Mouse (Mus musculus) CH12.LX (cell line): ENCODE results near the gene Slc5a10. TPM values are rescaled to one million over a fixed set of nuclear protein-coding genes. Genes with fewer than 3 reads are reported as not detected.
A peak's percentile ranks its signal among the peaks of the same experiment; 100 is the strongest.

ENCODE experiments used
- DNase-seq: peaks from one replicate; pipeline ENCODE4 v3.0.0-alpha.2; 2013; ENCODE audit errors: extremely low read depth
- H3K27ac ChIP-seq: 2 replicates; pipeline ENCODE4 v1.5.1; 2012; ENCODE audit warnings: low read depth, mild to moderate bottlenecking, control low read depth, moderate library complexity; ENCODE audit not compliant: insufficient read depth
- H3K27me3 ChIP-seq: replicated peaks from 2 replicates; pipeline ENCODE3; 2012; ENCODE audit warnings: inconsistent platforms
- H3K36me3 ChIP-seq, 2 experiments: replicated peaks in 1 of 2; 2 replicates each; pipeline versions ENCODE3 to v1.6.1; 2012; ENCODE audit warnings: inconsistent platforms in 1 of 2, low read length in 1 of 2, mild to moderate bottlenecking in 1 of 2, mixed read lengths in 1 of 2, moderate library complexity in 1 of 2; ENCODE audit not compliant: control insufficient read depth in 1 of 2, insufficient read depth in 1 of 2
- H3K4me1 ChIP-seq, 2 experiments: 2 replicates each; pipeline ENCODE4 v1.6.1; 2012; ENCODE audit warnings: inconsistent platforms in 1 of 2, moderate library complexity in 1 of 2; ENCODE audit not compliant: insufficient read depth in 2 of 2, control insufficient read depth in 1 of 2
- H3K4me2 ChIP-seq: 2 replicates; pipeline ENCODE4 v1.6.1; 2012; ENCODE audit warnings: low read depth, mild to moderate bottlenecking, control low read depth; ENCODE audit not compliant: poor library complexity, insufficient read depth, severe bottlenecking
- H3K4me3 ChIP-seq, 3 experiments: fragments of 150-350 bp in 1 of 3; sonication (generic) in 1 of 3; replicated peaks in 1 of 3; 2 replicates each; pipeline versions ENCODE3 to v1.5.1; 2011 to 2012; ENCODE audit warnings: low read depth in 2 of 3, low read length in 2 of 3, mild to moderate bottlenecking in 2 of 3, moderate library complexity in 2 of 3, control low read depth in 1 of 3, improper control_type of control experiment in 1 of 3, inconsistent platforms in 1 of 3, mixed read lengths in 1 of 3; ENCODE audit not compliant: poor library complexity in 1 of 3
- H3K79me2 ChIP-seq: replicated peaks from 2 replicates; pipeline ENCODE4 v1.6.1; 2012; ENCODE audit warnings: mild to moderate bottlenecking, moderate library complexity; ENCODE audit not compliant: control insufficient read depth, poor library complexity, insufficient read depth, severe bottlenecking; ENCODE audit errors: extremely low read depth
- H3K9ac ChIP-seq: 2 replicates; pipeline ENCODE4 v1.6.1; 2012; ENCODE audit warnings: low read depth, mild to moderate bottlenecking, control low read depth, moderate library complexity; ENCODE audit not compliant: insufficient read depth
- H3K9me3 ChIP-seq: replicated peaks from 2 replicates; pipeline ENCODE3; 2012; ENCODE audit warnings: low read length, inconsistent platforms, mixed read lengths
- BHLHE40 ChIP-seq: IDR thresholded peaks from 2 replicates; pipeline ENCODE4 v1.6.1; 2011; ENCODE audit warnings: mild to moderate bottlenecking, low read depth, low read length, improper control_type of control experiment
- CHD1 ChIP-seq: IDR thresholded peaks from 2 replicates; pipeline ENCODE4 v1.6.1; 2012; ENCODE audit warnings: low read depth, low read length, improper control_type of control experiment, inconsistent platforms
- CHD2 ChIP-seq: IDR thresholded peaks from 2 replicates; pipeline ENCODE4 v1.6.1; 2011; ENCODE audit warnings: low read length, improper control_type of control experiment
- CTCF ChIP-seq, 2 experiments: IDR thresholded peaks in 1 of 2; conservative IDR thresholded peaks in 1 of 2; 2 replicates each; pipeline ENCODE4 v1.5.1; 2011 to 2012; ENCODE audit warnings: low read depth in 2 of 2, low read length in 2 of 2, improper control_type of control experiment in 1 of 2, inconsistent platforms in 1 of 2, mild to moderate bottlenecking in 1 of 2, moderate library complexity in 1 of 2
- E2F4 ChIP-seq: IDR thresholded peaks from 2 replicates; pipeline ENCODE4 v1.6.1; 2011; ENCODE audit warnings: low read depth, low read length, improper control_type of control experiment; ENCODE audit not compliant: insufficient replicate concordance
- ELF1 ChIP-seq: IDR thresholded peaks from 2 replicates; pipeline ENCODE4 v1.6.1; 2014; ENCODE audit warnings: low read depth, mild to moderate bottlenecking, inconsistent platforms, low read length, improper control_type of control experiment
- EP300 ChIP-seq: IDR thresholded peaks from 2 replicates; pipeline ENCODE4 v1.6.1; 2011; ENCODE audit warnings: low read length, improper control_type of control experiment
- ETS1 ChIP-seq: conservative IDR thresholded peaks from 2 replicates; pipeline ENCODE4 v1.6.1; 2012; ENCODE audit warnings: low read depth, mild to moderate bottlenecking, inconsistent platforms, low read length, improper control_type of control experiment, moderate library complexity
- GABPA ChIP-seq: IDR thresholded peaks from 2 replicates; pipeline ENCODE4 v1.6.1; 2012; ENCODE audit warnings: low read depth, low read length, improper control_type of control experiment, inconsistent platforms; ENCODE audit not compliant: insufficient replicate concordance
- HCFC1 ChIP-seq: IDR thresholded peaks from 2 replicates; pipeline ENCODE4 v1.6.1; 2012; ENCODE audit warnings: low read depth, mild to moderate bottlenecking, inconsistent platforms, low read length, improper control_type of control experiment
- IRF4 ChIP-seq: IDR thresholded peaks from 2 replicates; pipeline ENCODE4 v1.6.1; 2014; ENCODE audit warnings: low read depth, mild to moderate bottlenecking, inconsistent platforms, low read length, improper control_type of control experiment
- JUN ChIP-seq: IDR thresholded peaks from 2 replicates; pipeline ENCODE4 v1.6.1; 2011; ENCODE audit warnings: low read depth, mild to moderate bottlenecking, low read length, improper control_type of control experiment, moderate library complexity; ENCODE audit not compliant: insufficient read depth
- JUND ChIP-seq: conservative IDR thresholded peaks from 2 replicates; pipeline ENCODE4 v1.6.1; 2011; ENCODE audit warnings: low read depth, low read length, improper control_type of control experiment
- KAT2A ChIP-seq: IDR thresholded peaks from 2 replicates; pipeline ENCODE4 v1.6.1; 2012; ENCODE audit warnings: low read length, improper control_type of control experiment, inconsistent platforms; ENCODE audit not compliant: insufficient replicate concordance
- MAFK ChIP-seq: IDR thresholded peaks from 2 replicates; pipeline ENCODE4 v1.6.1; 2011; ENCODE audit warnings: low read length, improper control_type of control experiment; ENCODE audit not compliant: insufficient replicate concordance
- MAX ChIP-seq: IDR thresholded peaks from 2 replicates; pipeline ENCODE4 v1.6.1; 2011; ENCODE audit warnings: low read length, improper control_type of control experiment
- MAZ ChIP-seq: IDR thresholded peaks from 2 replicates; pipeline ENCODE4 v1.6.1; 2012; ENCODE audit warnings: low read depth, mild to moderate bottlenecking, inconsistent platforms, low read length, improper control_type of control experiment, moderate library complexity
- MEF2A ChIP-seq: IDR thresholded peaks from 2 replicates; pipeline ENCODE4 v1.6.1; 2014; ENCODE audit warnings: low read depth, mild to moderate bottlenecking, inconsistent platforms, low read length, improper control_type of control experiment, borderline replicate concordance
- MXI1 ChIP-seq: IDR thresholded peaks from 2 replicates; pipeline ENCODE4 v1.6.1; 2011; ENCODE audit warnings: mild to moderate bottlenecking, low read depth, low read length, improper control_type of control experiment
- MYC ChIP-seq: IDR thresholded peaks from 2 replicates; pipeline ENCODE4 v1.6.1; 2011; ENCODE audit warnings: low read depth, mild to moderate bottlenecking, improper control_type of control experiment, low read length
- NELFE ChIP-seq: IDR thresholded peaks from 2 replicates; pipeline ENCODE4 v1.6.1; 2011; ENCODE audit warnings: low read depth, low read length, improper control_type of control experiment
- NRF1 ChIP-seq: IDR thresholded peaks from 2 replicates; pipeline ENCODE4 v1.6.1; 2014; ENCODE audit warnings: low read depth, mild to moderate bottlenecking, inconsistent platforms, low read length, improper control_type of control experiment, moderate library complexity
- PAX5 ChIP-seq: IDR thresholded peaks from 2 replicates; pipeline ENCODE4 v1.6.1; 2012; ENCODE audit warnings: low read length, inconsistent platforms, mixed read lengths
- POLR2A ChIP-seq: IDR thresholded peaks from 2 replicates; pipeline ENCODE4 v1.6.1; 2011; ENCODE audit warnings: low read depth, mild to moderate bottlenecking, improper control_type of control experiment, low read length
- POLR2AphosphoS2 ChIP-seq: IDR thresholded peaks from 2 replicates; pipeline ENCODE4 v1.6.1; 2011; ENCODE audit warnings: low read depth, low read length, improper control_type of control experiment
- RAD21 ChIP-seq: IDR thresholded peaks from 2 replicates; pipeline ENCODE4 v1.6.1; 2011; ENCODE audit warnings: low read depth, mild to moderate bottlenecking, low read length, improper control_type of control experiment, moderate library complexity
- RCOR1 ChIP-seq: conservative IDR thresholded peaks from 2 replicates; pipeline ENCODE4 v1.6.1; 2012; ENCODE audit warnings: low read depth, mild to moderate bottlenecking, inconsistent platforms, low read length, improper control_type of control experiment
- SIN3A ChIP-seq: IDR thresholded peaks from 2 replicates; pipeline ENCODE4 v1.6.1; 2012; ENCODE audit warnings: low read length, improper control_type of control experiment, inconsistent platforms
- SMC3 ChIP-seq: IDR thresholded peaks from 2 replicates; pipeline ENCODE4 v1.6.1; 2011; ENCODE audit warnings: low read depth, low read length, improper control_type of control experiment
- TBP ChIP-seq: conservative IDR thresholded peaks from 2 replicates; pipeline ENCODE4 v1.6.1; 2011; ENCODE audit warnings: low read depth, low read length, improper control_type of control experiment
- TCF12 ChIP-seq: IDR thresholded peaks from 2 replicates; pipeline ENCODE4 v1.6.1; 2014; ENCODE audit warnings: low read depth, mild to moderate bottlenecking, inconsistent platforms, low read length, improper control_type of control experiment
- UBTF ChIP-seq: IDR thresholded peaks from 2 replicates; pipeline ENCODE4 v1.6.1; 2012; ENCODE audit warnings: low read depth, mild to moderate bottlenecking, inconsistent platforms, low read length, improper control_type of control experiment, moderate library complexity
- USF1 ChIP-seq: IDR thresholded peaks from 2 replicates; pipeline ENCODE4 v1.6.1; 2014; ENCODE audit warnings: low read depth, mild to moderate bottlenecking, inconsistent platforms, low read length, improper control_type of control experiment
- USF2 ChIP-seq: conservative IDR thresholded peaks from 2 replicates; pipeline ENCODE4 v1.6.1; 2011; ENCODE audit warnings: low read depth, low read length, improper control_type of control experiment
- ZC3H11A ChIP-seq: IDR thresholded peaks from 2 replicates; pipeline ENCODE4 v1.6.1; 2012; ENCODE audit warnings: low read depth, mild to moderate bottlenecking, inconsistent platforms, low read length, improper control_type of control experiment
- ZKSCAN1 ChIP-seq: IDR thresholded peaks from 2 replicates; pipeline ENCODE4 v1.6.1; 2012; ENCODE audit warnings: low read depth, inconsistent platforms, low read length, improper control_type of control experiment, borderline replicate concordance
- ZMIZ1 ChIP-seq: IDR thresholded peaks from 2 replicates; pipeline ENCODE4 v1.6.1; 2012; ENCODE audit warnings: low read depth, mild to moderate bottlenecking, inconsistent platforms, low read length, improper control_type of control experiment
- ZNF384 ChIP-seq: IDR thresholded peaks from 2 replicates; pipeline ENCODE4 v1.6.1; 2012; ENCODE audit warnings: low read depth, low read length, improper control_type of control experiment, inconsistent platforms
- dilution Hi-C: fragments of 300-500 bp; cut with MboI; formaldehyde crosslinking; loops from 2 replicates; pipeline ENCODE4 v1.14.3; 2020; ENCODE audit warnings: low sequenced_read_pairs; ENCODE audit not compliant: extremely low pct_unique_long_range_greater_than_20kb, extremely low pct_ligation_motif_present
- in situ Hi-C: fragments of 300-500 bp; cut with MboI; formaldehyde crosslinking; loops from 3 replicates; pipeline ENCODE4 v1.14.3; 2019; ENCODE audit warnings: low sequenced_read_pairs, low pct_ligation_motif_present, low pct_unique_long_range_greater_than_20kb, mixed read lengths
- polyA plus RNA-seq: library from polyadenylated mRNA; unstranded; fragments of >175 nt; gene quantifications from 2 replicates; pipeline ENCODE4 v1.2.1, GENCODE M21; 2012; ENCODE audit warnings: low read depth; ENCODE audit not compliant: insufficient read length
- total RNA-seq, 2 experiments: library from RNA; depleted of rRNA; stranded (reverse); fragments of 300-350 nt in 1 of 2; fragments of >200 nt in 1 of 2; gene quantifications; 2 replicates each; pipeline ENCODE4 v1.2.3; 2012 to 2014

The Slc5a10 gene
- total and polyA plus RNA-seq, 3 experiments: 0.70 to 1.6 (median 1.4) TPM

- Histone ChIP-seq H3K27ac (peak overlapping the region; percentile 100), H3K4me2 (peak overlapping the region; percentile 52), H3K36me3 (no peaks in the 10 kb centered on the region), H3K9me3 (no peaks in the 10 kb centered on the region), H3K4me1 (peaks cover 47 to 89% of the 10 kb centered on the region in 2 experiments), H3K4me3 (peak overlapping the region in 2 of 3 experiments; percentile 14 to 16), H3K27me3 (no peaks in the 10 kb centered on the region), H3K79me2 (peaks cover 11% of the 10 kb centered on the region), H3K9ac (peak overlapping the region; percentile 75)
- dilution Hi-C loops (no loop called here), in situ Hi-C loops (no loop called here)
- peak; percentile 63 for DNase-seq
- no peak for TF ChIP-seq PAX5
- TF ChIP-seq HCFC1: peak; percentile 13; the same call in 1 of the 2 replicates
- peak; percentile 43; the same call in 1 of the 2 replicates for TF ChIP-seq CHD2
- TF ChIP-seq SIN3A: no peak
- TF ChIP-seq JUND: no peak; the same call in 1 of the 2 replicates
- no peak for TF ChIP-seq MAZ
- TF ChIP-seq SMC3: no peak; the same call in 1 of the 2 replicates
- TF ChIP-seq IRF4: peak; percentile 15
- TF ChIP-seq ZNF384: no peak
- no peak for TF ChIP-seq ZC3H11A
- no peak for TF ChIP-seq E2F4
- peak; percentile 61 for TF ChIP-seq USF1
- 0 out of 2 replicates have a peak, but pooled peaks have one; percentile 65 for TF ChIP-seq MAFK
- TF ChIP-seq MAX: peak; percentile 13; the same call in 1 of the 2 replicates
- peak; percentile 83 for TF ChIP-seq CHD1
- TF ChIP-seq TCF12: peak; percentile 59
- 0 out of 2 replicates have a peak, but pooled peaks have one; percentile 28 for TF ChIP-seq KAT2A
- TF ChIP-seq BHLHE40: peak; percentile 85
- TF ChIP-seq UBTF: 0 out of 2 replicates have a peak, but pooled peaks have one; percentile 24
- TF ChIP-seq NELFE: no peak
- TF ChIP-seq USF2: peak; percentile 30; the same call in 1 of the 2 replicates
- TF ChIP-seq ZMIZ1: peak; percentile 67; the same call in 1 of the 2 replicates
- TF ChIP-seq JUN: 0 out of 2 replicates have a peak, but pooled peaks have one; percentile 0
- no peak for TF ChIP-seq ZKSCAN1
- no peak for TF ChIP-seq CTCF (conservative IDR thresholded peaks at IDR 0.05 in 1 of 2, IDR thresholded peaks at IDR 0.05 in 1 of 2; ENCODE audit: low read depth in 2 of 2, low read length in 2 of 2)
- TF ChIP-seq NRF1: no peak
- TF ChIP-seq EP300: peak; percentile 57; the same call in 1 of the 2 replicates
- TF ChIP-seq POLR2AphosphoS2: peak; percentile 92
- no peak for TF ChIP-seq GABPA
- no peak for TF ChIP-seq ELF1
- no peak; the same call in 1 of the 2 replicates for TF ChIP-seq MYC
- TF ChIP-seq POLR2A: peak; percentile 60; the same call in 1 of the 2 replicates
- TF ChIP-seq MXI1: no peak
- TF ChIP-seq TBP: peak; percentile 56
- TF ChIP-seq RCOR1: no peak; the same call in 1 of the 2 replicates
- no peak; the same call in none of the 2 replicates for TF ChIP-seq ETS1
- TF ChIP-seq MEF2A: peak; percentile 75
- TF ChIP-seq RAD21: no peak
These were observed 72.5 kb downstream of the Slc5a10 start for GRCm38 (mm10) chr11:61647956-61648748.
